In the genomic region with DNA sequence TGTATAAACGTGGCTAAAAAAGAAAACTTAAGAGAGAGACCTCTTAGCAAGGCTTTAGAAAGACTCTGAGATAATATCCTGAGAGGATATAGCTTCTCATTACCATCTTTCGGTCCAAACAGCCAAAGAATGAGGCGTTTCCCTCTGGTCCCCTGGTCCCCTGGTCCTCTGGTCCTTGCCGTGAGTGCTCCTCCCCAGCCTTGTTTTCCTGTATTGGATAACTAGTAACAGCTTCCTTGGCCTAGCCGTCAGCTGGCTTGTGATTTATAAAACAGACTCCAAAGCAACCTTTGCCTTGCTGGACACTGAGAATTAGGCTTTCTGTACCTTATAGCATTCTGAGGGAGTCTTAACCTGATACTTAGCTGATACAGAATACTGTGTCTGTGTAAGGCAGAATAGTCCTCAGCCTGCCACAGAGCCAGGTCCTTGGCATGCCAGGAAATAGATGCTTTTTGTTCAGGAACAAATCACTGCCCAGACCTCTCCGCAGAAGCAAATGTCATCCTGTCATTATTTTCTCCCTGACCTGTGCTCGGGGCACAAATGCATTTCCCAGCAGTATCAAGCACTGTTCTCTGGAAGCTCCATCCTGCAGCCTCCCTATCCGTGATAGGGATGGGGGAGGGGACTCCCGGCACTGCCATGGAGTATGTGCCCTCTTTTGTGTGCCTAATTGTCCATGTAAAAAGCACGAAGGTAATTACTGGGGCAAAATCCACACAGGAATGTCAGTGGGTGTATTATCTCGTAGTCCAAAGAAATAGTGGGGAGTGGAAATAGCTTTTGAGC, we compare ENCODE assay signal across 8 mouse cellular contexts.
DNase-seq lines count a peak whose midpoint lies in the region; ATAC-seq lines count a peak whose summit lies in the region.
"Had no signal": no experiment of that assay in that cellular context is flagged by ENCODE, and none has a peak within 500 bp of the region (broad histone marks: within the 10 kb centered on the region; RNA-seq: fewer than 3 reads in every experiment).

No protein-coding gene starts in this region.

- ATAC-seq in embryonic facial prominence, embryonic 14.5 days (ENCODE audit: low read depth): peak; percentile 77; the same call in 1 of the 2 replicates
- peak; percentile 75; the same call in 1 of the 2 replicates for ATAC-seq in hindbrain, embryonic 15.5 days (ENCODE audit: low FRiP score, low read depth)
- peak; percentile 60; the same call in 1 of the 2 replicates for ATAC-seq in midbrain, embryonic 12.5 days (ENCODE audit: low FRiP score, low read depth)
- ATAC-seq: liver, embryonic 12.5 days had no signal

- no peaks in the 10 kb centered on the region for H3K27me3 ChIP-seq in embryonic facial prominence, embryonic 14.5 days (replicated peaks; ENCODE audit: control insufficient read depth, insufficient read depth, low read length)
- no peaks in the 10 kb centered on the region for H3K27me3 ChIP-seq in hindbrain, embryonic 15.5 days
- H3K27me3 ChIP-seq in midbrain, embryonic 12.5 days: no peaks in the 10 kb centered on the region
- H3K27me3 ChIP-seq: liver, embryonic 12.5 days had no signal

- 0 out of 2 replicates have a peak, but pooled peaks cover 8% of the 10 kb centered on the region for H3K4me1 ChIP-seq in embryonic facial prominence, embryonic 14.5 days (ENCODE audit: control insufficient read depth, insufficient read depth, low read length)
- peaks cover 12% of the 10 kb centered on the region for H3K4me1 ChIP-seq in hindbrain, embryonic 15.5 days (replicated peaks)
- H3K4me1 ChIP-seq in midbrain, embryonic 12.5 days: peaks cover 14% of the 10 kb centered on the region
- H3K4me1 ChIP-seq: liver, embryonic 12.5 days had no signal

- no peak overlapping the region for H3K4me3 ChIP-seq in embryonic facial prominence, embryonic 14.5 days (ENCODE audit: low read depth, low read length)
- H3K4me3 ChIP-seq in hindbrain, embryonic 15.5 days: no peak overlapping the region
- no peak overlapping the region for H3K4me3 ChIP-seq in midbrain, embryonic 12.5 days
- H3K4me3 ChIP-seq: liver, embryonic 12.5 days had no signal

- WGBS in embryonic facial prominence, embryonic 14.5 days: 17% methylated on average over 11 of the region's 11 CpGs
- 29% methylated on average over 11 of the region's 11 CpGs for WGBS in hindbrain, embryonic 15.5 days
- WGBS in midbrain, embryonic 12.5 days: 32% methylated on average over 11 of the region's 11 CpGs

- 0 out of 2 replicates have a peak overlapping the region, but pooled peaks have one; percentile 4 for H3K27ac ChIP-seq in embryonic facial prominence, embryonic 14.5 days (replicated peaks; ENCODE audit: low read depth, low read length)
- H3K27ac ChIP-seq in hindbrain, embryonic 15.5 days (replicated peaks): peak overlapping the region; percentile 45; the same call in 1 of the 2 replicates
- H3K27ac ChIP-seq in midbrain, embryonic 12.5 days (replicated peaks): peak overlapping the region; percentile 11
- H3K27ac ChIP-seq: liver, embryonic 12.5 days had no signal

- peak; percentile 24 for DNase-seq in embryo, embryonic 10.5 days (ENCODE audit: low spot score)
- DNase-seq in embryonic facial prominence, embryonic 14.5 days (ENCODE audit: low spot score): peak; percentile 46
- DNase-seq in right cerebral cortex, postnatal 10 days (ENCODE audit: low spot score in 2 of 2): no peak
- no peak for DNase-seq in left cerebral cortex, adult 18-20 months (ENCODE audit: low spot score in 2 of 2)
- no peak for DNase-seq in cerebellum, adult 9-10 months

- no peak overlapping the region for H3K9ac ChIP-seq in embryonic facial prominence, embryonic 14.5 days (ENCODE audit: low read depth, low read length)
- H3K9ac ChIP-seq in hindbrain, embryonic 15.5 days: no peak overlapping the region
- H3K9ac ChIP-seq in midbrain, embryonic 12.5 days (replicated peaks): no peak overlapping the region
- H3K9ac ChIP-seq: liver, embryonic 12.5 days had no signal

- no peaks in the 10 kb centered on the region for H3K9me3 ChIP-seq in embryonic facial prominence, embryonic 14.5 days (ENCODE audit: control insufficient read depth, low read length)
- H3K9me3 ChIP-seq in hindbrain, embryonic 15.5 days: no peaks in the 10 kb centered on the region
- no peaks in the 10 kb centered on the region for H3K9me3 ChIP-seq in midbrain, embryonic 12.5 days
- H3K9me3 ChIP-seq: liver, embryonic 12.5 days had no signal

- no peak overlapping the region for H3K4me2 ChIP-seq in embryonic facial prominence, embryonic 14.5 days (ENCODE audit: low read depth, low read length)
- H3K4me2 ChIP-seq in hindbrain, embryonic 15.5 days: peak overlapping the region; percentile 30
- 0 out of 2 replicates have a peak overlapping the region, but pooled peaks have one; percentile 13 for H3K4me2 ChIP-seq in midbrain, embryonic 12.5 days (replicated peaks)
- H3K4me2 ChIP-seq: liver, embryonic 12.5 days had no signal

- H3K36me3 ChIP-seq in embryonic facial prominence, embryonic 14.5 days (ENCODE audit: control insufficient read depth, insufficient read depth, low read length): no peaks in the 10 kb centered on the region
- H3K36me3 ChIP-seq in hindbrain, embryonic 15.5 days: no peaks in the 10 kb centered on the region
- H3K36me3 ChIP-seq in midbrain, embryonic 12.5 days: no peaks in the 10 kb centered on the region
- H3K36me3 ChIP-seq: liver, embryonic 12.5 days had no signal

Comparison
In these comparisons a context has a peak if more than half of its experiments do, and no peak if none do; other contexts are left out.
1. DNase-seq: peak in embryo, embryonic 10.5 days (single experiment) and embryonic facial prominence, embryonic 14.5 days (single experiment); none in right cerebral cortex, postnatal 10 days (0 of 2), left cerebral cortex, adult 18-20 months (0 of 2) and cerebellum, adult 9-10 months (single experiment).
2. Peak in every context shown above with its lines, with median percentiles within 50 percentile points of each other: ATAC-seq and H3K27ac ChIP-seq.